Mouse (Mus musculus): Measurements from ENCODE around the gene Pacsin2. TPM values are rescaled to one million over a fixed set of nuclear protein-coding genes. Genes with fewer than 3 reads are reported as not detected.

The Pacsin2 gene
- polyA plus RNA-seq, 1 experiment, result 94.9 TPM

- Histone ChIP-seq H3K27me3 (ENCODE audit: control insufficient read depth, insufficient read depth, low read length) (no peaks in the 10 kb centered on the region), H3K4me3 (replicated peaks; ENCODE audit: insufficient read depth, low read depth, low read length) (no peak overlapping the region), H3K27ac (ENCODE audit: insufficient read depth, low read length) (no peak overlapping the region), H3K4me1 (ENCODE audit: control insufficient read depth, insufficient read depth, low read length) (no peaks in the 10 kb centered on the region)
- DNase-seq, result no peak
- TF ChIP-seq POLR2A (IDR thresholded peaks at IDR 0.05; ENCODE audit: borderline replicate concordance, insufficient read depth, low read length) (no peak), CTCF (IDR thresholded peaks at IDR 0.05; ENCODE audit: borderline replicate concordance, insufficient read depth, low read depth, low read length) (peak; percentile 7; the same call in 1 of the 2 replicates)
- WGBS, result 91% methylated on average over 6 of the region's 6 CpGs
Measured at GRCm38 (mm10) chr15:83497299-83497698, 32.9 kb upstream of the Pacsin2 start.

- 81% methylated on average over 22 of the region's 22 CpGs for WGBS
- no peak for DNase-seq
Measured at GRCm38 (mm10) chr15:83495787-83496367, 31.5 kb upstream of the Pacsin2 start.

GRCm38 (mm10) chr15:83495195-83495594 is 30.8 kb upstream of the Pacsin2 start:
- no peak for TF ChIP-seq POLR2A (IDR thresholded peaks at IDR 0.05; ENCODE audit: borderline replicate concordance, insufficient read depth, low read length)
- no peak for TF ChIP-seq CTCF (IDR thresholded peaks at IDR 0.05; ENCODE audit: borderline replicate concordance, insufficient read depth, low read depth, low read length)
- no peak for DNase-seq
- H3K4me3 ChIP-seq (replicated peaks; ENCODE audit: insufficient read depth, low read depth, low read length), result no peak overlapping the region
- H3K27ac ChIP-seq (ENCODE audit: insufficient read depth, low read length), result no peak overlapping the region
- 74% methylated on average over 3 of the region's 3 CpGs for WGBS
- H3K4me1 ChIP-seq (ENCODE audit: control insufficient read depth, insufficient read depth, low read length), result no peaks in the 10 kb centered on the region
- H3K27me3 ChIP-seq (ENCODE audit: control insufficient read depth, insufficient read depth, low read length), result no peaks in the 10 kb centered on the region

More at GRCm38 (mm10) chr15:83495787-83496367, 31.5 kb upstream of the Pacsin2 start:
- H3K27me3 ChIP-seq (ENCODE audit: control insufficient read depth, insufficient read depth, low read length), result no peaks in the 10 kb centered on the region
- H3K4me1 ChIP-seq (ENCODE audit: control insufficient read depth, insufficient read depth, low read length), result no peaks in the 10 kb centered on the region
- TF ChIP-seq POLR2A (IDR thresholded peaks at IDR 0.05; ENCODE audit: borderline replicate concordance, insufficient read depth, low read length) (no peak), CTCF (IDR thresholded peaks at IDR 0.05; ENCODE audit: borderline replicate concordance, insufficient read depth, low read depth, low read length) (no peak)
- H3K4me3 ChIP-seq (replicated peaks; ENCODE audit: insufficient read depth, low read depth, low read length), result no peak overlapping the region
- H3K27ac ChIP-seq (ENCODE audit: insufficient read depth, low read length), result no peak overlapping the region

GRCm38 (mm10) chr15:83494572-83494920 is 30.1 kb upstream of the Pacsin2 start:
- Histone ChIP-seq H3K4me1 (ENCODE audit: control insufficient read depth, insufficient read depth, low read length) (no peaks in the 10 kb centered on the region), H3K4me3 (replicated peaks; ENCODE audit: insufficient read depth, low read depth, low read length) (no peak overlapping the region), H3K27ac (ENCODE audit: insufficient read depth, low read length) (no peak overlapping the region), H3K27me3 (ENCODE audit: control insufficient read depth, insufficient read depth, low read length) (no peaks in the 10 kb centered on the region)
- no peak for DNase-seq
- no peak for TF ChIP-seq POLR2A (IDR thresholded peaks at IDR 0.05; ENCODE audit: borderline replicate concordance, insufficient read depth, low read length)
- TF ChIP-seq CTCF (IDR thresholded peaks at IDR 0.05; ENCODE audit: borderline replicate concordance, insufficient read depth, low read depth, low read length), result no peak
- 86% methylated on average over 6 of the region's 6 CpGs for WGBS

- no peaks in the 10 kb centered on the region for H3K27me3 ChIP-seq (ENCODE audit: control insufficient read depth, insufficient read depth, low read length)
- no peak for DNase-seq
- no peak overlapping the region for H3K27ac ChIP-seq (ENCODE audit: insufficient read depth, low read length)
- no peaks in the 10 kb centered on the region for H3K4me1 ChIP-seq (ENCODE audit: control insufficient read depth, insufficient read depth, low read length)
- 87% methylated on average over 7 of the region's 7 CpGs for WGBS
- H3K4me3 ChIP-seq (replicated peaks; ENCODE audit: insufficient read depth, low read depth, low read length), result no peak overlapping the region
- TF ChIP-seq POLR2A (IDR thresholded peaks at IDR 0.05; ENCODE audit: borderline replicate concordance, insufficient read depth, low read length) (no peak), CTCF (IDR thresholded peaks at IDR 0.05; ENCODE audit: borderline replicate concordance, insufficient read depth, low read depth, low read length) (no peak)
Measured at GRCm38 (mm10) chr15:83493856-83494571, 29.6 kb upstream of the Pacsin2 start.

- Histone ChIP-seq H3K4me3 (replicated peaks; ENCODE audit: insufficient read depth, low read depth, low read length) (no peak overlapping the region), H3K27me3 (ENCODE audit: control insufficient read depth, insufficient read depth, low read length) (no peaks in the 10 kb centered on the region), H3K27ac (ENCODE audit: insufficient read depth, low read length) (no peak overlapping the region), H3K4me1 (ENCODE audit: control insufficient read depth, insufficient read depth, low read length) (no peaks in the 10 kb centered on the region)
- WGBS, result 77% methylated on average over 5 of the region's 5 CpGs
- no peak for DNase-seq
- TF ChIP-seq CTCF (IDR thresholded peaks at IDR 0.05; ENCODE audit: borderline replicate concordance, insufficient read depth, low read depth, low read length) (no peak), POLR2A (IDR thresholded peaks at IDR 0.05; ENCODE audit: borderline replicate concordance, insufficient read depth, low read length) (no peak)
Measured at GRCm38 (mm10) chr15:83491891-83492290, 27.5 kb upstream of the Pacsin2 start.

- no peak for DNase-seq
- no peaks in the 10 kb centered on the region for H3K4me1 ChIP-seq (ENCODE audit: control insufficient read depth, insufficient read depth, low read length)
- H3K4me3 ChIP-seq (replicated peaks; ENCODE audit: insufficient read depth, low read depth, low read length), result no peak overlapping the region
- H3K27me3 ChIP-seq (ENCODE audit: control insufficient read depth, insufficient read depth, low read length), result no peaks in the 10 kb centered on the region
- no peak for TF ChIP-seq CTCF (IDR thresholded peaks at IDR 0.05; ENCODE audit: borderline replicate concordance, insufficient read depth, low read depth, low read length)
- no peak for TF ChIP-seq POLR2A (IDR thresholded peaks at IDR 0.05; ENCODE audit: borderline replicate concordance, insufficient read depth, low read length)
- no peak overlapping the region for H3K27ac ChIP-seq (ENCODE audit: insufficient read depth, low read length)
- 94% methylated on average over 20 of the region's 20 CpGs for WGBS
Measured at GRCm38 (mm10) chr15:83489471-83489870, 25.1 kb upstream of the Pacsin2 start.

Data from cerebellum, adult 2 months (tissue).